Mouse (Mus musculus) embryonic facial prominence, embryonic 10.5 days (tissue): ENCODE data around the gene Pabpc4. TPM values are rescaled to one million over a fixed set of nuclear protein-coding genes. Genes with fewer than 3 reads are reported as not detected.
"Not testable (repeated sequence)": the region's sequence is repeated elsewhere in the genome, so short reads cannot be mapped to it uniquely, and the experiment has no call there.

Experiments used
- DNase-seq: peaks from one replicate; pipeline ENCODE4 v3.0.0-alpha.2; 2017; ENCODE audit warnings: low spot score
- H3K27ac ChIP-seq: fragments of 300-500 bp; sonication (generic); replicated peaks from 2 replicates; pipeline ENCODE4 v1.5.1; 2016; ENCODE audit warnings: mild to moderate bottlenecking
- H3K27me3 ChIP-seq: fragments of 300-500 bp; sonication (generic); replicated peaks from 2 replicates; pipeline ENCODE4 v1.6.1; 2016; ENCODE audit warnings: low read depth, mild to moderate bottlenecking; ENCODE audit not compliant: poor library complexity, severe bottlenecking
- H3K36me3 ChIP-seq: fragments of 300-500 bp; sonication (generic); replicated peaks from 2 replicates; pipeline ENCODE4 v1.6.1; 2016; ENCODE audit warnings: mild to moderate bottlenecking, moderate library complexity
- H3K4me1 ChIP-seq: fragments of 300-500 bp; sonication (generic); 2 replicates; pipeline ENCODE4 v1.6.1; 2016
- H3K4me3 ChIP-seq: fragments of 300-500 bp; sonication (generic); 2 replicates; pipeline ENCODE4 v1.5.1; 2016; ENCODE audit warnings: mild to moderate bottlenecking, moderate library complexity
- H3K9me3 ChIP-seq: fragments of 300-500 bp; sonication (generic); 2 replicates; pipeline ENCODE4 v1.6.1; 2016; ENCODE audit warnings: mild to moderate bottlenecking
- WGBS: fragments of 180-500 bp; shearing (Covaris S2); methylation state at CpG from one replicate; pipeline ENCODE4 v1.1.7; 2016; 5-methylcytosine and 5-hydroxymethylcytosine counted together
- polyA plus RNA-seq: library from polyadenylated mRNA; unstranded; fragments of >200 nt; fragmentation: Nextera tagmentation; extraction: Ambion mirVana; gene quantifications from 2 replicates; pipeline ENCODE4 v1.2.1, GENCODE M21; 2016

Gene Pabpc4
- polyA plus RNA-seq, 1 experiment from 2014 or later = 54.9 TPM

GRCm38 (mm10) chr4:123314497-123314896, 52.3 kb downstream of the Pabpc4 start:
- Histone ChIP-seq H3K9me3 (0 out of 2 replicates have a peak, but pooled peaks cover 3% of the 10 kb centered on the region), H3K36me3 (peaks cover 3% of the 10 kb centered on the region; the same call in 1 of the 2 replicates), H3K27me3 (no peaks in the 10 kb centered on the region), H3K27ac (no peak overlapping the region), H3K4me3 (no peak overlapping the region), H3K4me1 (peaks cover 19% of the 10 kb centered on the region)
- 85% methylated on average over 3 of the region's 3 CpGs for WGBS
- DNase-seq = no peak

DNA sequence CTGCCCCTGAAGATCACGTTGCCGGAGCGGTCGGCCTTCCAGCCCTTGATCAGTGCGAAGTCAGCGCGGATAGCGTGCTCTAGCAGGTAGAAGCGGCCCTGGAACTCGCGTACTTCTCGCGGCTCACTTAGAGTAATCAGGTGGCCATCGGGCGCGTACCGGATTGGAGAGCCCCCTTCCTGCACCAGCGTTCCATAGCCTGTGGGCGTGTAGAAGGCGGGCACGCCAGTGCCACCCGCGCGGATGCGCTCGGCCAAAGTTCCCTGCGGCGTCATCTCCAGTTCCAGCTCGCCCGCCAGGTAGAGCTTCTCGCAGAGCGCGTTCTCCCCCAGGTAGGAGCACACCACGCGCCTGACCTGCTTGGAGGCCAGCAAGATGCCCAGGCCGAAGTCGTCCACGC, 60.8 kb downstream of the Pabpc4 start:
- not testable (repeated sequence) for H3K27ac ChIP-seq, H3K9me3 ChIP-seq, H3K36me3 ChIP-seq
- WGBS = 15% methylated on average over 33 of the region's 38 CpGs
- peaks cover 38% of the 10 kb centered on the region for H3K27me3 ChIP-seq
- DNase-seq = peak; percentile 32
- peak overlapping the region; percentile 44 for H3K4me3 ChIP-seq
- peaks cover 18% of the 10 kb centered on the region for H3K4me1 ChIP-seq

DNA sequence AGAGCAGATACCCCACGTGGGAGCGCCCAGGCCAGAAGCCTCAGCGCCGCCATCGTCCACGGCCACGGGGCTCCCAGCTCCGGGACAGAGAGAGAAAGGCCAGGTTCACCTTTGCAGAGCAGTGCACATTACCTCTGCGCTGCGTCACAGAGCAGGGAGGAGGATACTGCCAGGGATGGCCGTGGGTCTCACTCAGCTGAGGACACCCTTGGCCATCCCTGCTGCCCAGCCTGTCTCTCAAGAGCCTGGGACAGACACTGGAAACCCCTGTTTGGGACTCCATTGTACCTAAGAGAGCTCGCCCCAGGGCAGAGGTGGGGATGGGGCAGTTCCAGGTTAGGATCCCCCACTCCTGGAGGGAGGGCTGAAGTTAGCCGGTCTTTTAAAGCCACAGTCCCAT, 61.4 kb downstream of the Pabpc4 start, which contains the start of gene Oxct2a:
Oxct2a (minus strand) TSS at position 101 of the 400 bp plus-strand sequence.
- Histone ChIP-seq H3K27me3 (peaks cover 38% of the 10 kb centered on the region), H3K4me1 (peaks cover 18% of the 10 kb centered on the region), H3K36me3 (no peaks in the 10 kb centered on the region), H3K27ac (no peak within 1 kb of the TSS), H3K9me3 (0 out of 2 replicates have a peak, but pooled peaks cover 5% of the 10 kb centered on the region), H3K4me3 (peak within 1 kb of the TSS; percentile 44)
- WGBS = 9% methylated on average over 13 of the region's 13 CpGs
- DNase-seq = peak; percentile 37

DNA sequence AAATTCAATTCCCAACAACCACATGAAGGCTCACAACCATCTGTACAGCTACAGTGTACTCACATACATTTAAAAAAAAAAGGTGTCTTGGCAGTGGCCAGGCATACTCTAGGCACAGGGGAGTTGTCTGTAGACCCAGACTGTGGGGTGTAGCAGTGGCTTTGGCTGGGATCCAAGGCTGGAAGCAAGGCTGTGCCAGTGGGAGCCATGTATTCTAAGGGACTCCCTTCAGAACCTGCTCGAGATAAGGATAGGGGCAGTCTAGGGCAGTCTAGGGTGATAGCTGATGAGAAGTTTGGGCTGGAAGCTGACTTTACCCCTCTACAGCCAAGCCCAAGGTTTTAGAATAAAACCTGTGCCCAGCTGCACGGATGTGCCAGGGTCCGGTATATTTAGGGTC, 63.9 kb downstream of the Pabpc4 start:
- no peak overlapping the region for H3K27ac ChIP-seq
- no peaks in the 10 kb centered on the region for H3K36me3 ChIP-seq
- H3K4me1 ChIP-seq = peaks cover 10% of the 10 kb centered on the region; the same call in 1 of the 2 replicates
- 0 out of 2 replicates have a peak, but pooled peaks cover 5% of the 10 kb centered on the region for H3K9me3 ChIP-seq
- 89% methylated on average over 3 of the region's 3 CpGs for WGBS
- no peak for DNase-seq
- H3K4me3 ChIP-seq = no peak overlapping the region
- H3K27me3 ChIP-seq = peaks cover 38% of the 10 kb centered on the region

- peaks cover 10% of the 10 kb centered on the region; the same call in 1 of the 2 replicates for H3K4me1 ChIP-seq
- no peak overlapping the region for H3K27ac ChIP-seq
- 0 out of 2 replicates have a peak, but pooled peaks cover 1% of the 10 kb centered on the region for H3K9me3 ChIP-seq
- WGBS = 44% methylated on average over 3 of the region's 3 CpGs
- no peak for DNase-seq
- no peak overlapping the region for H3K4me3 ChIP-seq
- H3K27me3 ChIP-seq = peaks cover 27% of the 10 kb centered on the region
- no peaks in the 10 kb centered on the region for H3K36me3 ChIP-seq
Measured at GRCm38 (mm10) chr4:123327630-123328029, 65.5 kb downstream of the Pabpc4 start.

GRCm38 (mm10) chr4:123328946-123329345, 66.8 kb downstream of the Pabpc4 start:
- WGBS = 70% methylated on average over 6 of the region's 6 CpGs
- peaks cover 14% of the 10 kb centered on the region for H3K27me3 ChIP-seq

DNA sequence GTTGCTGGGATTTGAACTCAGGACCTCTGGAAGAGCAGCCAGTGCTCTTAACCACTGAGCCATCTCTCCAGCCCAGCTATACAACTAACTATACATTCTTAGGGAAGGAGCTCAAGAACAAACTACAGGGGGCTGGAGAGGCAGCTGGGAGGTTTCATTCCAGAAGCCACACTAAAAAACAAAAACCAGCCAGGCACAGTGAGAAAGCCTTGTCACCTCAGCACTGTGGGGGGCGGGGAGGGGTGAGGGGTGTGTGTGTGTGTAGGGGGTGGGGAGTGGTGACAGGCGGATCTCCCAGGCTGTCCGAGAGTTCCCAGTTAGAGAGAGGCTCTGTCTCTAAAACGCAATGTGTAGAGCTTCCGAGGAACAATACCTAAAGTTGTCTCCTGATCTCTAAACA, 69.2 kb downstream of the Pabpc4 start:
- WGBS = 76% methylated on average over 5 of the region's 5 CpGs
- H3K9me3 ChIP-seq = 0 out of 2 replicates have a peak, but pooled peaks cover 2% of the 10 kb centered on the region

More at GRCm38 (mm10) chr4:123328946-123329345, 66.8 kb downstream of the Pabpc4 start:
- DNase-seq = no peak
- Histone ChIP-seq H3K4me3 (no peak overlapping the region), H3K27ac (no peak overlapping the region), H3K9me3 (0 out of 2 replicates have a peak, but pooled peaks cover 2% of the 10 kb centered on the region), H3K36me3 (no peaks in the 10 kb centered on the region), H3K4me1 (0 out of 2 replicates have a peak, but pooled peaks cover 3% of the 10 kb centered on the region)

GRCm38 (mm10) chr4:123331961-123332360, 69.8 kb downstream of the Pabpc4 start:
- not testable (repeated sequence) for H3K27me3 ChIP-seq, H3K4me3 ChIP-seq, H3K27ac ChIP-seq, DNase-seq, H3K9me3 ChIP-seq, H3K36me3 ChIP-seq, H3K4me1 ChIP-seq
- 65% methylated on average over 1 of the region's 1 CpGs for WGBS

More for the DNA sequence above, 69.2 kb downstream of the Pabpc4 start:
- no peak overlapping the region for H3K4me3 ChIP-seq
- no peaks in the 10 kb centered on the region for H3K36me3 ChIP-seq
- H3K4me1 ChIP-seq = peaks cover 4% of the 10 kb centered on the region; the same call in 1 of the 2 replicates
- DNase-seq = no peak
- H3K27ac ChIP-seq = no peak overlapping the region
- H3K27me3 ChIP-seq = 0 out of 2 replicates have a peak, but pooled peaks cover 7% of the 10 kb centered on the region

DNA sequence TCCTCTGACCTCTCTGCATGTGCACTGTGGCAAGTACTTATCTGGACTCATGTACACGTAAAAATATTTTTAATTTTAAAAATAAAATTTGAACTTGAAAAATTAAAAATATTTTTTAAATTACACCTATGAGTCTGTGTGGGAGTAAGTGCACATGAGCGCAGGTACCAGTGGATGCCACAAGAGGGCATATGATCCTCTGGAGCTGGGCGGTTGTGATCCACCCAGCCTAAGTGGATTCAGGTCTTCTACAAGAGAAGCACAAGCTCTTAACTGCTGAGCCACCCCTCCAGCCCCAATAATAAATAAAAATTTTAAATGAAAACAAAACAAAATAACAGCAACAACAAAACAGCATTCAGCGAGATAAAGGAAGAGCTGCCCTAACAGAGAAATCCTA, 71.0 kb downstream of the Pabpc4 start:
- H3K4me3 ChIP-seq = no peak overlapping the region
- H3K27ac ChIP-seq = no peak overlapping the region
- H3K36me3 ChIP-seq = no peaks in the 10 kb centered on the region
- DNase-seq = no peak
- 0 out of 2 replicates have a peak, but pooled peaks cover 8% of the 10 kb centered on the region for H3K27me3 ChIP-seq
- H3K9me3 ChIP-seq = 0 out of 2 replicates have a peak, but pooled peaks cover 2% of the 10 kb centered on the region
- peaks cover 4% of the 10 kb centered on the region; the same call in 1 of the 2 replicates for H3K4me1 ChIP-seq
- 93% methylated on average over 4 of the region's 4 CpGs for WGBS

- 0 out of 2 replicates have a peak, but pooled peaks cover 2% of the 10 kb centered on the region for H3K9me3 ChIP-seq
- peaks cover 4% of the 10 kb centered on the region; the same call in 1 of the 2 replicates for H3K4me1 ChIP-seq
- H3K4me3 ChIP-seq = no peak overlapping the region
- H3K27me3 ChIP-seq = peaks cover 19% of the 10 kb centered on the region; the same call in 1 of the 2 replicates
- no peaks in the 10 kb centered on the region for H3K36me3 ChIP-seq
- no peak overlapping the region for H3K27ac ChIP-seq
- DNase-seq = no peak
- 53% methylated on average over 3 of the region's 3 CpGs for WGBS
Measured at GRCm38 (mm10) chr4:123334177-123334576, 72.0 kb downstream of the Pabpc4 start.

DNA sequence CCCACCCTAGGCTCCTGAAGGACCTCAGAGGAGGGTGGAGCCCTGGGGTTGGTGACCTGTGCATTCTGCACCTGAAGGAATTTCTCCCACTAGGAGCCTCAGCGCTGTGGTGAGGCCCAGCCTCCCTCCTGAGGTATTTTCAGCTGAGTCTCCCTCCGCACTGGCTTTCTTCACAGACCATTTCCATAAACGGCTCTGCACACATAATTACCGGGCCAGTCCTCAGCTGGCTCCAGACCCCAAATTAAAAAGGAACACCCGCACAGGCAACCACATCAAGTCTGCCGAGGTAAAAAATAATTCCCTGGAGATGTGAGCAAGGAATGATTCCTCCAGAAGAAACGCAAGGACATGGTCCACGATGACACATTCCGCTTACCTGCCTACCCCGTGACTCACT, 73.1 kb downstream of the Pabpc4 start:
- not testable (repeated sequence) for H3K27ac ChIP-seq, H3K4me3 ChIP-seq, H3K9me3 ChIP-seq, H3K36me3 ChIP-seq, H3K4me1 ChIP-seq, DNase-seq
- 82% methylated on average over 10 of the region's 10 CpGs for WGBS
- H3K27me3 ChIP-seq = peaks cover 29% of the 10 kb centered on the region

GRCm38 (mm10) chr4:123335796-123336585, 73.8 kb downstream of the Pabpc4 start:
- Histone ChIP-seq H3K36me3 (no peaks in the 10 kb centered on the region), H3K9me3 (0 out of 2 replicates have a peak, but pooled peaks cover 2% of the 10 kb centered on the region), H3K4me3 (no peak overlapping the region), H3K27ac (no peak overlapping the region), H3K4me1 (peaks cover 4% of the 10 kb centered on the region; the same call in 1 of the 2 replicates), H3K27me3 (peaks cover 37% of the 10 kb centered on the region)
- no peak for DNase-seq
- 66% methylated on average over 14 of the region's 14 CpGs for WGBS
